Mouse (Mus musculus): ENCODE measurements around the gene Fastkd5. TPM values are rescaled to one million over a fixed set of nuclear protein-coding genes. Genes with fewer than 3 reads are reported as not detected.
"Not testable (repeated sequence)": the region's sequence is repeated elsewhere in the genome, so short reads cannot be mapped to it uniquely, and the experiment has no call there.

Fastkd5 gene
- total RNA-seq, 2 experiments from 2014 or later: 4.8 to 6.0 TPM

GRCm38 (mm10) chr2:130577021-130577420, 52.8 kb downstream of the Fastkd5 start:
- DNase-seq: no peak

- not testable (repeated sequence) for DNase-seq
Measured at GRCm38 (mm10) chr2:130576564-130576963, 53.3 kb downstream of the Fastkd5 start.

DNA sequence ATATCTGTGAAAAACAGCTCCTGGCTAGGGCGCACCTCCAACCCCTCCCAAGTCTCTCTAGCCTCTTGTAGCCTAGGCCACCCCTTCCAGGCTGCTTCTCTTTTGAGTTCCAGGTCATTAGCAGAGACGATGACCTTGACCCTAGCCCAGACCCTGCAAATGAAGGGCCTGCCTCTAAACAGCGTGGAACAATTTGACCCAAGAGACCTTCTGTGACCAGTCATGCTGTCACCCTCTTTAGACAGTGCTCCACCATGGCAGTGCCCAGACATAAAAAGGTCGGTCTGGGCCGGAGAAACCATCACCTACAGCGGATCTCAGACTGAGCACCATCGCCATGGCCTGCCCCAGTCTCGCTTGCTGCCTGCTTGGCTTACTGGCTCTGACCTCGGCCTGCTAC, 54.0 kb downstream of the Fastkd5 start, which contains the start of gene Oxt:
Oxt (plus strand) TSS at position 301 of the 400 bp plus-strand sequence.
- DNase-seq: no peak

GRCm38 (mm10) chr2:130574960-130575359, 54.9 kb downstream of the Fastkd5 start:
- no peak for DNase-seq

DNA sequence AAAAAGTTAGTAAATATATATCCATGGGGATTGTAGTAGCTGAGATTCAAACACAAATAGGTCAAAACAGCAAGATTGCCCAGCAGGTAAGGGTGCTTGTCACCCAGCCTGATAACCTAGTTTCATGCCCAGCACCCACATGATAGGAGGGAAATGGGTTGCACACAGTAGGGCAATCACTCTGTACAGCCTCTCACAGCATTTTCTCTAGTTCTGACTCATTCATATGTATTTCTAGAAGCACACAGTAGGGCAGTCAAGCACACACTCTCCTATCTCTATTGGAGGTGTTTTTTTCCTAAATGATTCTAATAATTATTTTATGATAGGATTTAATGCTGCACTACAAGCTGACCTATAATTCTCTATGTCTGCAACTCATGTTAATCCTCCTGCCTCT, 59.9 kb downstream of the Fastkd5 start:
- no peak for DNase-seq

DNA sequence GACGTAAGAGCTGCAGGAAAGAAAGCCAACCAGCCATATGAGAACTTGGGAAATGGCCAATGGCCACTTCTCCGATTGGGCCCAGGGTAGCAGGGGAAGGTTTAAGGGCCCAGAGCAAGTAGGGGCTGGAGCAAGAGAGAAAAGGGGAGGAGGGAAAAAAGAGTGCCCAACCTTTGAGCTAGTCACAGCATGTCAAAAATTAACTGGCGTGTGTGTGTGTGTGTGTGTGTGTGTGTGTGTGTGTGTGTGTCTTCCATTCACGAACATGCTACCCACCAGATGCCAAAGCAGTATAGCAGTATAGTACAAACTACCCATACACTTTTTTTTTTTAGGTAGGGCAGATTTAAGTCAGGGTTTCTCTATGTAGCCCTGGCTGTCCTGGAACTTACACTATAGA, 60.9 kb downstream of the Fastkd5 start:
- DNase-seq: no peak

GRCm38 (mm10) chr2:130564983-130565382, 64.8 kb downstream of the Fastkd5 start:
- no peak for DNase-seq

- peak; percentile 34 for DNase-seq
Measured at GRCm38 (mm10) chr2:130564063-130564462, 65.8 kb downstream of the Fastkd5 start.

Other genes with a start within 250 kb of the Fastkd5 start
- 10 to 100 TPM; 17.5 to 19.8 TPM for gene Cpxm1, start 232.5 kb downstream of the Fastkd5 start, total RNA-seq (2021)
- gene Gm28372, start 224.8 kb downstream of the Fastkd5 start, total RNA-seq (2021): not detected
- gene 1700020A23Rik, start 224.8 kb downstream of the Fastkd5 start, total RNA-seq (2021): not detected
- not detected for gene Tmem239, start 223.5 kb downstream of the Fastkd5 start, total RNA-seq (2021)
- 10 to 100 TPM; 23.0 to 25.9 TPM for gene Vps16, start 205.7 kb downstream of the Fastkd5 start, total RNA-seq (2021)
- gene Pced1a, start 205.3 kb downstream of the Fastkd5 start, total RNA-seq (2021): 1 to 10 TPM; 4.7 to 7.7 TPM
- gene Ptpra, start 179.7 kb downstream of the Fastkd5 start, total RNA-seq (2021): 10 to 100 TPM; 42.2 to 49.9 TPM
- gene Mrps26, start 66.3 kb downstream of the Fastkd5 start, total RNA-seq (2021): 10 to 100 TPM; 48.6 to 51.2 TPM
- gene Oxt, start 53.9 kb downstream of the Fastkd5 start, total RNA-seq (2021): not detected
- gene Avp, start 47.5 kb downstream of the Fastkd5 start, total RNA-seq (2021): under 1 TPM in 1 of 2 experiments, not detected in 1; 0.50 TPM
- gene Ubox5, start within 50 bp of the Fastkd5 start, total RNA-seq (2021): 1 to 10 TPM; 4.7 to 5.1 TPM
- gene Lzts3, start 12.8 kb upstream of the Fastkd5 start, total RNA-seq (2021): 1 to 10 TPM; 2.9 to 3.4 TPM
- gene Ddrgk1, start 34.6 kb upstream of the Fastkd5 start, total RNA-seq (2021): 10 to 100 TPM; 66.1 to 71.3 TPM
- gene Itpa, start 37.6 kb upstream of the Fastkd5 start, total RNA-seq (2021): 10 to 100 TPM; 15.9 to 16.5 TPM
- gene Slc4a11, start 67.5 kb upstream of the Fastkd5 start, total RNA-seq (2021): under 1 TPM; 0.07 to 0.25 TPM